Mouse (Mus musculus) left cerebral cortex, adult 18-20 months (tissue): ENCODE data around the gene Exosc2. TPM values are rescaled to one million over a fixed set of nuclear protein-coding genes. Genes with fewer than 3 reads are reported as not detected.
"Not testable (repeated sequence)": the region's sequence is repeated elsewhere in the genome, so short reads cannot be mapped to it uniquely, and the experiment has no call there.

Experiments
- DNase-seq, 2 experiments: peaks; one replicate each; pipeline ENCODE4 v3.0.0; 2021 to 2022; ENCODE audit warnings: low spot score in 2 of 2, mixed read lengths in 1 of 2
- total RNA-seq, 2 experiments: library from RNA; stranded (reverse); gene quantifications; 2 replicates each; pipeline ENCODE4 v1.2.3; 2021

Gene Exosc2
- total RNA-seq, 2 experiments from 2014 or later = 19.5 to 24.2 TPM

DNA sequence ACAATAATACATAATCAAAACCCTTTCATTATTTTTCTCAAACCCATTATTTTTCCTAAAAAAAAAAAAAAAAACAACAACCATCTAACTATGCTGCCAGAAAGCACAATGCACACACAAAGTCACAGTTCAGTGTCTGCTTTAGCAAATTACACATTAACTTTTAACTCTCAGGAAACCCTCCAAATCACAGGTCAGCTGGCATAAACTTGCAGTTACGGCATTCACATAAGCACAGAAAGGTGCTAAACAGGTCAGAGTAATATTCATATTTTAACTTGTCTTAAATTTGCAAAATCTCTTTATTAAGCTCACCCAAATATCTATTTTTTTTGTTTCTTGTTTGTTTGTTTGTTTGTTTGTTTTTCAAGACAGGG lies 6.7 kb upstream of the Exosc2 start:
- DNase-seq = no peak

DNA sequence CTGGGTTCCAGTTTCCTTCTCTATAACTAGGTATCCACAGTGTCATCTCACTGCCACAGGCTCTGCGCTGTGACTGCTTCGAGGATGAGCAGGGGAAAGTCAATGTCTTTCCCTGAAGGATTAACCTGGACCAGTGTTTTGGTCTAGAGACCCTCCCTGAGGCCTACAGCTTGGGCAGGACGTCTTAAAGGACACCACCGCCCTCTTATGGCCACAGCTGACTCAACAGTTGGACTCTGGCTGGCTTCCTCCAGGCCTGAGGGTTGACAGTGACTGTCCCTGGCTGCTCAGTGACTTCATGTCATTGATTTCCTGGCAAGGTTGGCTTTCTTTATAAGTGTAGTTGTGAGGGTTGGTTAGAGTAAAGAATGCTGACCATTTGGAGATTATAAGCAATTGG lies 3.2 kb upstream of the Exosc2 start:
- DNase-seq = no peak

DNA sequence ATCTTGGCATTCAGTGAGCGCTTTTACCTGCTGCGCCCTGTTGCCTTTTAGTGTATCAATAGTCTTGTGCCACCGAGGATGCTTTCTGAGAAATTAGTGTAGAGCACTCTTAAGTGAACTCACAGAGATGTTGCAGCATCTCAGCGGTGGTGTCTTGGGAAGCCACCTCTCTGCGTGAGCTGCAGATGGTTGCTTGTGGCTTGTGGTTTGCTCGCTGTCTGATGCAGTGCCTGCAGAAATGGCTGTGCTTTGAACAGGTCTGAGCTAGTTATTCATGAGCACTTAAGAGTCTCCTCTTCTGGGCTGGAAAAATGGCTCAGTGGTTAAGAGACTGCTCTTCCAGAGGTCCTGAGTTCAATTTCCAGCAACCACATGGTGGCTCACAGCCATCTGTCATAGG lies 8.1 kb downstream of the Exosc2 start:
- no peak for DNase-seq

DNA sequence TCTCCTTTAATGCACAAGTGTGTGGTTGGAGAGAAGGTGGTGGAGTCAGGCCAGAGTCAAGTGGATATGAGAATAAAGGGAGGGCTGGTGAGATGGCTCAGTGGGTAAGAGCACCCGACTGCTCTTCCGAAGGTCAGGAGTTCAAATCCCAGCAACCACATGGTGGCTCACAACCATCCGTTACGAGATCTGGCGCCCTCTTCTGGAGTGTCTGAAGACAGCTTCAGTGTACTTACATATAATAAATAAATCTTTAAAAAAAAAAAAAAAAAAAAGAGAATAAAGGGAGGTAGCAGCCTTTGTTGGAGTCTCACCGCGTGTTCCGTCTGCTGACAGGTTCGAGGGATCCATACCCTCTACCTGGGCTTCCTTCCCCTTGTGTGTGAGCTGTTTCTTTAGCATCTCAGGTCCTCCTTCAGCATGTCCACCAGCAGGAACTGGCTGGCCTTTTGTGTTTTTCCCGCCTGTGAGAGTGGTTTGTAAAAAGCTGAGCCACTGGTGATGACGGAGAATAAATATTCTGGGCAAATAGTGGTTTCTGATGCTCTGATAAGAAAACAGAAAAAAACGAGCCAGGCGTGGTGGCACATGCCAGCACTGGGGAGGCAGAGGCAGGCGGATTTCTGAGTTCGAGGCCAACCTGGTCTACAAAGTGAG lies 10.7 kb downstream of the Exosc2 start:
- DNase-seq = not testable (repeated sequence)

DNA sequence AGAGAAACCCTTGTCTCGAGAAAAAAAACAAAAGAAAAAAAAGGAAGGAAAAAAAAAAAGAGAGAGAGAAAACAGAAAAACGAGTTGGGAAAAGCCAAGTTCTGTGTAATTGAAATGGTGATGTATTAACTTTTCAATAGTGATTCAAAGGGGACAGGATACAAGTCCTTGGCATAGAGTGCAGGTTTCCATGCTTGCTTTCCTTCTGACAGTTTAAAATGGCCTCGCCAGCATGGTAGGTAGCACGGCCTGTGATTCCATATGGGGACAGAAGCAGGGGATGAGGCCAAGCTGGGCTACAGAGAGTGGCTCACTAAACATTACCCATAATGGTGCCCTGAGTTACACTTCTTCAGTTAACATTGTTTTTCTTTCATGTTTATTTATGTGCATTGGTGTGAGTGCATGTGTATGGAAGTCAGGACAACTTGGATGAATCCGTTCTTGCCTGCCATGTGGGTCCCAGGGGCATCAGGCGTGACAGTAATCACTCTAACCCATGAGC lies 11.3 kb downstream of the Exosc2 start:
- DNase-seq = no peak

DNA sequence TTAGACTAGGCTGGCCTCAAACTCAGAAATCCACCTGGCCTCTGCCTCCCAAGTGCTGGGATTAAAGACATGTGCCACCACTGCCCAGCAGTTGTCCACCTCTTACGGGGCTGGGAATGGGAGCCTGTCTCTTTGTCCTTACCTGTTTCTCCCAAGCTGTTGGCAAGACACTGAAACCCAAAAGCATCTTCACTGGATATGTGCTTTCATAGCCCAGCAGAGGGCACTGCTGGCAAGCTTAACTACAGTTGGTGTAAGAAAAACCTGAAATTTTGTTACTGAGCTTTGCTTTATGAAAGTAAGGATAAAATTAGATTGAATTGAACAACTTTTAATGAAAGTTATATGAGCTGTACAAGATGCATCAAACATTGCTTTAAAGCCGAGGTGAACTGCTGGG lies 13.2 kb downstream of the Exosc2 start:
- DNase-seq = peak; percentile 57 to 60

DNA sequence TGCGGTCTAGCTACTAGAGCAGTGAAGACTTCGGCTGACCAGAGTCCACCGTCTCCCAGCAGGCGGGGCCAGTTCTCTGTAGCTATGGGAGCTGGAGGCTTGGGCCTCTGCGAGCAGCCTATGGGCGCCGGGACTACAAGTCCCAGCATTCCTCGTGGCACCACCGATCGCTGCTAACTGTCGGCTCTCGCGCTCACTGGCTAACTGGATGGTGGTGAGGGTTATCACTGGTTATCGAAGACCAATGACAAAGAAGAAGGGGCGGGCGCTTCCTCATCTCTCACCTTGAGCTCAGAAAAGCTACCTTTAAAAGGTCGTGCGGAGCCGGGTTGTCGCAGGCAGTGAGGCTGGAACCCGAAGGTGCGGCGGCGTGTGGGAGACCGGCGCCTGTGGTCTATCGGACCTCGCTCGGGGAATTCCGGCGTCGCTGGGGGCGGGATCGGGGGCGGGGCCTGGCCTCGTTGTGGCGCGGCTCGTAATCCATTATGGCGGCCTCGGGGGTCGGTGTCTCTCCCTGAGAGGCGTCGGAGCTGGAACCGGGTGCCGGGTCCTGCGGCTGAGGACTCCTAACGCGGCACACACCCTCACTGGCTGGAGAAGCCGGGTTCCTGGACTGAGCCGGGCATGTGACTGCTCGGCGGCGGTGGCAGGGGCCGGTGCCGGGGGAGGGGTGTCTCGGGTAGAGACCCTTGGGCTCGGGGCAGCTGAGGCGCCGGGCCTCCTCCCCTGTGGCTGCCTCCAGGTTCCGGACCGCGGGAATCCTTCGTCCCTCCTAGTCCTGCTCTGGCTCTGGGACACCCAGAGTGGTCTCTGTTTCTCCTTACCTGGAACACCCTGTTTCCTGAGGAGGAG lies 17.8 kb downstream of the Exosc2 start, which contains the start of gene Abl1:
Gene Abl1 (plus strand): TSS at position 303 of the 852 bp plus-strand sequence.
- DNase-seq = peak; percentile 92 to 96

DNA sequence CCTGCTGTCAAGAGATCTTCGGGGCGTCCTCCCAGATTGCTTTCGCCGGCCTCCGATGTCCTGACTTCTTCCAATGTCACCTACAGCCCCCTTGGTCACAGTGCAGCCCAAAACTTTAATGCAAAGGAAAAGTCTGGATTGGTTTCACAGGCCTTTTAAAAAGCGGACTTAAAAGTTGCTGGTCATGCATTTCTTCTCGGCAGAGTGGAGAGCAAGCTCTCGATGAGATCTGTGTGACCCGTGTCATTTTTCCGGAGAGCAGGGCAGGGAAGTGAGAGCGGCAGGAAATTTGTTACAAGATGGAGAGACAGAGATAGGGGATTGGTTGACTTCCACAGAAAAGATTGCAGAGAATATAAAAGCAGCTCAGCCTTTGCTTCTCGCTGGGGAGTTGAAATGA lies 18.5 kb downstream of the Exosc2 start:
- DNase-seq = no peak

DNA sequence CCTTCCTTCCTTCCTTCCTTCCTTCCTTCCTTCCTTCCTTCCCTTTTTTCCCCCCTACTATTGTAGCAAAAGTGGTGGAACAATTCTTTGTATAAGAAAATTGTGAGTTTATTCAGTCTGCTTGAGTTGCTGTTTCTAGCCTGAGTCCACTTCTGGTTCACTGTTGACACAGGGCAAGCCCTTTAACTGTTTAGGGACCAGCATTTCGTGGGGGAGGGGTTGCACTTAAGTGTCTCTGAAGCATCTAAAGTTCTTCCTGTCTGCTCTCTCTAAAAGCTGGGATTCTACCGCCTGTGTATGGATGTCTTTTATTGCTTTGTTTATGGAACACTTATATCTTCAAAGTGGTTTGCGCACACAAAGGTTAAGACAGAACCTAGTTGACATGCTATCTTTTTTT lies 19.5 kb downstream of the Exosc2 start:
- no peak for DNase-seq

DNA sequence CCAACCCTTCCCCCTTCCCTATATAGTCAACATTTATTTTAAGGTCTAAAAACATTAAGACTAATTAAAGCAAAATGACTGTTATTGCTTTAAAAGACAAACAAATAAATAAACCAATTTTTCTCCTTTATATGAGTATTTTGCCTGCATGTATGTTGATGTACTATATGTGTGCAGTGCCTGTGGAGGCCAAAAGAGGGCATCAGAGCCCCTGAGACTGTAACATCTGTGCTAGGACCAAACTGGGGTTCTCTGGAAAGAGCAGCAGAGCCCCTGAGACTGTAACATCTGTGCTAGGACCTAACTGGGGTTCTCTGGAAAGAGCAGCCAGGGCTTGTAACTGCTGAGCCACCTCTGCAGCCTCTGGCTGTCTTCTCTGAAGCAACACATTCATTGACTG lies 27.7 kb downstream of the Exosc2 start:
- no peak for DNase-seq

DNA sequence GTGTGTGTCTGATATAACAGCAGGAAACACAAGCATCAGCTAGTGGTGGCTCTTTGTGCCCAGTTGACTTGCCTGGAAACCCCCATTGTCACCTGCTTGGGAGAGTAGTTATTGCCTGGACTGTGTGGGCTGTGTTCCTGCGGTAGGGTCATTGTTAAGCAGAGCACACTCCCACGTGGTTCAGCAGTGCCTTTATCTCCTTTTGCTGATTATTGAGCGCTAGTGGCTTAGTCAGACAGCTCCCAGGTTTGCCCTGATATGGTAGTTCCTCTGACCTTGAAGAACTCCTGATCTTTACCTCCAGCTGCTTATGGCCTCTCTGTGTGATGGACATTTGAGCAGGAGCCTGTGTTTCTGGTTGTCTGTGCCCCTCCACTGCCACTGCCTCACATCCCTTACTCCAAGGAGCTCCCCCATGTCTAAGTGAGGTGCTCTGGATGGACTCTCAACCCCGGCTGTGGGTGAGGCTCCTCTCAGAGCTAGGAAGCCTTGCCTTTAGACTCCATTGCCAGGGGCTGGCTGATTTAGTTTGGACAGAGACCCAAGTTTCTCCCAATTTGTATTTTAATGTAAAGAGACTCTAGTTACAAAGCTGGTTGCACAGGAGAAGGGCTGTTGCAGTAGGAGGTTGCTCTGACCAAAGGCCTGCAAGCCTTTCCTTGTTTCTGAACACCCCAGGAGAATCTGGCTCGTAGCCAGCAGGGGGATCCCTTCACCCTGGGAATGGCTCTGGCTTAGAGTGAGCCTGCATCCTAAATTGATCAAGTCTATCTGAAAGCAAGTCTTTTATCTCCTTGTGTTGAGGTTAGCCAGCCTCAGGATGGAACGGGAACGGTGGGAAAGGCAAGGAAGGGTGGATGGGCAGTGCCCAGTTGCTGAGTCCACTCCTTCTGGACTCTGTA lies 30.3 kb downstream of the Exosc2 start:
- DNase-seq = no peak

DNA sequence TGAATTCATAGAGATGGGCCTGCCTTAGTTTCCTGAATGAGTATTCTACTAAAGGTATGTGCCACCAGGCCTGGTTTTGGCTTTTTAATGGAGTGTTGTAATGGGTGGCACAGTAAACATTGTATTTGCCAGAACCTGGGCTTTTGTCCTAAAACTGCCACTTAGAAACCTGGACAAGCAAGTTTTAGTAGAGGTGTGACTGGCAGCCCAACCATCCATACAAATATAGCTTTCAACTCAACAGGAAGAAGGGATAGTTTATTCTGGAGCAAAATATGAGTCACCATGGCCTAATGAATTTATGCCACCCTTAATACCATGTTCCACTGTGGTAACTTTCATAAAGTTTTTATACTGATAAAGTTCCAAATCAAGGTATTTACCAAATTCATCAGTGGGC lies 32.7 kb downstream of the Exosc2 start:
- DNase-seq = no peak

DNA sequence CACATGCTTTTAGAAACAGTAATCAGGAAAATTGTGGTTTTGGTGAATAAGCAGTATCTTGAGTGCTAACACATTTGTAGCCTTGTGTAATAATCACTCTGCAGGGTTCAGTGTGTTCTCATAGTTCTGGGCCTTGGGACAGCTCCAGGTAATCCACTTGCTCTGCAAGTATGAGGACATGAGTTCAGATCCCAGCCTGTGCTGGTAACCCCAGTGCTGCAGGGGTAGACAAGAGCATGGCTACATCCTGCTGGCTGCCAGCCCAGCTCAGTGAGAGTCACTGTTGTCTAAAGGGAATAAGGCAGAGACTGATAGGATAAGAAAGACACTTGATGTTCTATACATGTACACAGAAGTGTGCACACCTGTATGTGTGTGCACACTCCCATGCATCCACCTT lies 35.4 kb downstream of the Exosc2 start:
- DNase-seq = no peak

DNA sequence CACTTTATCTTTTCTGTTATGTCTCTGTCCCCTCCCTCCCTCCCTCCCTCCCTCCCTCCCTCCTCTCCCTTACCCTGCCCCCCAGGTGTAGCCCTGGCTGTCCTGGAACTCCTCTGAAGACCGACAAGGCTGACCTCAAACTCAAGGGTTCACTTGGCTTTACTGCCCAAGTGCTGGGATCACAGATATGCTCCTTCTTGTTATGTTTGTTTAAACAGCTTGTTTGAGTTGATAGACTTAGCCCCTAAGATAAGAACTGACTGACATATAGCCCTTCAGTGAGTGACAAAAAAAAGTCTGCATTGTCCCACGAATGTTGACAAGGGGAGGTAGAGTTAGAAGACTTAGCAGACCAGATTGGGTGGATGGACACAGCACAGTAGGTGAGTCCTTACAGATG lies 36.0 kb downstream of the Exosc2 start:
- no peak for DNase-seq

DNA sequence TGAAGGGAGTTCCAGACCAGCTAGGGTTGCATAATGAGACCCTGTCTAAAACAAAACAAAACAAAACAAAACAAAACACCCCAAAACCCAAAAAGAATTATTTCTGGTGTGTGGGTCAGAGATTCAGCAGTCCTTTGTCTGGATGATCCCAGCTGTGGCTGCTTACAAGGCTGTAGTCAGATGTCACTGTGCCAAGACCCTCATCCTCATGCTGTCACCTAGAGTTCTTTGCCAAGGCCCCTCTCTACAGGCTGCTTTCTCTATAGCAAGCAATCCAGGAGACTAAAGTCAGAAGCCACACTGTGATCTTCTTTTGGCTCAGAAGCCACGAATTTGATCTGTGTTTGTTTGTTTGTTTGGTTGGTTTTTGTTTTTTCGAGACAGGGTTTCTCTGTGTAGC lies 42.2 kb downstream of the Exosc2 start:
- no peak for DNase-seq

DNA sequence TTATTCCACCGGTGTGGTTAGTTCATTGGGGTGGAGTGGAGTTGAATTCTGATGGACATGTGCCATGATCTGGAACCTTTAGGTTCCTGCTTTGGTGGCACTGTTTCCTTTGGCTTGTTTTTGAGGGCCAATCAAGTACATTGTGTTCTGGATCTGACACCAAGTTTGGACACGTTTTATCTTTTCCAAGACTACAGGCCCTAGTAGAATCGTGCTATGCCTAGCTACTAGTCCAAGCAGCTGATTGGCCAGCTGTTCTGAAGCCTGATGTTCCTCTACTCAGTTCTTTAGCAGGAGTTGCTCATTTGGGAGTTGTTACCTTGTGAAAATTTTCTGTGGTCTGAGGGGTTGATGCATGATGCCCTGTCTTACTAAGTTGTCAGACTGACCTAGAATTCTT lies 43.3 kb downstream of the Exosc2 start:
- DNase-seq = no peak

DNA sequence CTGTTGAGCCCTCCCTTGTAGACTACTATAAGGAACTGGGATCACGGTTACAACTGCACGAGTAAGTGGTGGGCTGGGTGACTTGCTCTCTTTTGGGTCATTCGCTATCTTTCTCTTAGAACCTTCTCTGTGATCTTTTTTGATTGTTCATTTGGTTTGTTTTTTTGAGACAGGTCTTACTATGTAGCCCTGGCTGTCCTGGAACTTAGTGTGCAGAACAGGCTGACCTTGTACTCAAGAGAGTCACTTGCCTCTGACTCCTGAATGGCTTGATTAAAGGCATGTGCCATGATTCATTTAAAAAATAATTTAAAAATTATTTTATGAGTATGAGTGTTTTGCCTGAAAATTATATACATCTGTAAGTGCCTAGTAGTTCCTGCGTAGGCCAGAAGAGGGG lies 44.3 kb downstream of the Exosc2 start:
- DNase-seq = no peak

DNA sequence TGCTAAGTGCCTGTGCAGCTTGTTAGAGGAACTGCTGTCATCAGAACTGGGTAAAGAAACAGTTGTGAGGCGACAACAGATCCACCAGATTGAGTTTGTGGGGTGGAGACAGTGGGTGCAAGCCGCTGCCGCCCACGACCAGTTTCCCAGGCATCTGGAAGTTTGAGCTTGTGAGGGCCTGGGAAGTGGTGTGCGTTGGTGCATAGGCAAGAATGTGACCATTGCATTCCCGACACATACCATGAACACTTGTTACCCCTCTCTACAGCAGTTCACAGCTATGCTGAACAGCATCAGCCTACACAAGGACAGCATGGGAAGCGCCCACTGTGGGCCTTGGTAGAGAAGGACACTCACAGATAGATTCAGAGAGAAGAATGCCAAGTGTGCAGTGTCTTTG lies 45.5 kb downstream of the Exosc2 start:
- peak; percentile 69 to 84 for DNase-seq

DNA sequence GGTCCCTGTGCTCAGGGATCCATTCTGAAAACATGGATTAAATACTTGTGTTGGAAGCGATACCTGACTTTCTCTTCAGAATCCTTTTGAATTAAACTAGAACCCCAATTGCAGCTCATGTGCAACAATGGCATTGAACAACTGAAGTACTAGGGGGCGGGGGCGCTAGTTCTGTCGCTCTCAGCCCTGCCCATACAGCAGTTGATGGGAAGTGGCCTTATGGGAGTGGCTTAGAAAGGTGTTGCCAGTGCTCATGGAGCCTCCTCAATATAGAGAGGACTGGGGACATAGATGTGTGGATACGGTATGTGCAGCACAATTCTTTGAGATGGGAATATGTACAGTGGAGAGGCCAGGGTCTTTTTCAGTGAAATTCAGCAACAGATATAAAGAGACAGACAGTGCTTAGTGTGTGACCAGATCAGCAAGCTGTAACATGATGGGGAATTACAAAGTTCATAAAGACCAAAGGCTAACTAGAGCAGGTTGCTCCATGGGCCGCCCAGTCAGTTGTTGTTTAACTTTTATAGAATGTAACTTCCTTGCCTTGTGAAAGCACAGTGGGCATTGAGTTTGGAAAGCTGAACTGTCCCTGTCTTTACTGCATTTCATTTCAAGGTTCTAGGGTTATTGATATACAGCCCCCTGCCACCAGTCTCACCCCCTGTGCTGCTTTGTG lies 48.8 kb downstream of the Exosc2 start:
- DNase-seq = no peak

DNA sequence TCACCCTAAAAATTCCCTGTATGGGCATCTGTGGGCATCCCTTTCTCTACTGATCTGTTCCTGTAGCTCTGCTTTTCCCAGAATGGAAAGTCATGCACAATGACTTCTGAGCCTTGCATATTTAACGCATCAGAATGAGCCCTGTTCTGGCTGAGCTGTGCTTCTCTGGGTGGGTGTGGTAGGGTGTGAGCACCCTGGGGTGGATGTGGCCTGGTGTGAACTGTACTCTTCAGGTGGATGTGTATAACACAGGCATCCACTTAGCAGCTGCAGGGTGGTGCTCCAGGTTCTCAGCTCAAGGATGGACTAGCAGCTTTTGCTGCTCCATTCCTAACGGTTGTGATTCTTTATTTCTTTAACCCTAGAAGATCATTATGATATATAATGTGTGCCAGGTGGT lies 49.4 kb downstream of the Exosc2 start:
- no peak for DNase-seq

DNA sequence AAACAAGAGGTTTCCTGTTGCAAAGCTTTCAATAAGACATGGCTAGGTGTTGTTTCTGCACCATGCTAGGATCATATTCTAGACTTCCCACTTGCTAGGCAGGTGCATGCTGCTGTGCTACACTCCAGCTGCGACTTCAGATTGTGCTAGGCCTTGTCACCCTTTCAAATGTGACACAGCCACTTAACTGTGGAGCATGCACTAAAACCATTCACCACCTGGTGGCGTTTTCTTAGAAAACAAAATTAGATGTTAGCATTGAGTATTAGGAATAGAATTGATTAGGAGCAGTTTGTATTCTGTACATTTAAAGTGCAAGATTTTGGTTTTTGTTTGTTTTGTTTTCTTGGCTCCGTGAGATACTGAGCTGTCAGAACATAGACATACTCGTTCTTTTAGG lies 50.3 kb downstream of the Exosc2 start:
- DNase-seq = no peak
